Mouse (Mus musculus) urinary bladder, postnatal 36 days (tissue): ENCODE measurements around the gene Mink1.

Source experiments
- DNase-seq, 2 experiments: peaks; one replicate each; pipeline ENCODE4 v3.0.0; 2022; ENCODE audit warnings: low spot score in 2 of 2, mixed read lengths in 1 of 2

Gene Mink1

DNA sequence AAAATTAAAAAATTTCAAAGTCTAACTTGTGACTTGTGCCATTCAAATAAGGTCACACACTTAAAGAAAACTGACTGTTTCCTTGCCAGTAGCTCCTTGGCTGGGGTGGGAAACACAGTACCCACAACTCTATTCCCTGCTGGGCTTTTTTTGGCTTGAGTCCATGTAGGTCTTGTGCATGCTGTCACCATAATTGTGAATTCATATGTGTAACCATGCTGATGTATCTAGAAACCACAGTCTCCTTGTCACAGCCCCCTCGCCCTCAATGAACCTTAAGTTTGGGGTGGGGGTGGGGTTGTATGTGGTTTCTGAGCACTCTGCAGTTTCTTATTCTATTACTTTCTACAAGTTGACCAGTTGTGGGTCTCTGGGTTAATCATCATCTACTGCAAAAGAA, 29.1 kb downstream of the Mink1 start:
- DNase-seq, result no peak

DNA sequence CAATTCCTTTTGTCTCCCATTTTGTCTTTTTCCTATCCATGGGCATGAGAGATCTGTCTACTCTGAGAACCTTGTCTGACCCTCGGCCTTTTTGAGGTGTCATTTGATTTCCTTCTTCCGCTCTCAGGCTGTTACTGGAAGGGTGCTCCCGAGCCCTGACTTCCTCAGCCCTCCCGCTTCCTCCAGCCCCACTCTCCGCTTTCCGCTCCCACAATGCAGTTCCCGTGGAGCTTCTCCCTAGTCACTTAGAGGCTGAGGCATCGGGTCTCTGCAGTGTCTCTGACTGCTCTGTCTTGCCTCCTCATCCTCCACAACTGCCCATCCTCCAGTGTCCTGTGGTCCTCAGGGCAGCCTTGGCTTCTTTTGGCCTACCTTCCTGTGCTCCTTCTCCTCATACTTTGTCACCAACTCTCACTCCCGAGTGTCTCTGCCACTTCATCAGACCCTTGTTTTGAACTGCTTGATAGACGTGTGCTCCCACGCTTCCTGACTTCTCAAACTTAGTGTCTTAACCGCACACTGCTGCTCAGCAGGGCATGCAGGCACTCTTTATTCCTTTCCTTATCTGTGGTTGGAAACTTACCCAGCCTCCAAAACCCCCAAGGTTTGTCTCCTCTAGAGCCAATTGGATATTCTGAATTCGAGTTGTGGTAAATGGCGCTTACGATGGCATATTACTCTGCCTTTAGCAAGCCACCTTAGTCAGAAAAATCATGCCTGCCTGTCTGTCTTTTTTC, 31.7 kb downstream of the Mink1 start:
- DNase-seq, result no peak

DNA sequence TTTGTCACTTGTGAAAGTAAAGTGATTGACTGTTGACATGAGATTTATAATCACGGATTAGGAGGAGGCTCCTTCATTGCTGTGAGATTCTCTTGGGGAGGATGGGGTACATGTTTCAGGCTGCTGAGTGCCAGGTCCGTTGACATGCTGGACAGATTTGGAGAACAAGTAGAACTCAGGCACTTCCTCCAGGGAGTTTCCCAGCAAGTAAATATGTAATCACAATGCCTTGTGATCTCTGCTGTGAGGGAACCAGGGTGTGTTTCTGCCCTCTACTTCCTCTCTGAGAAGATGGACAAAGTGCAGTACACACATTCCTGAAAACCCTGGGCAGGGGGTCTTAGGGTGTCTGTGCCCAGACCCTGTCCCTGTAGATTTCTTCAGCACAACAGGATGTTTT, 33.0 kb downstream of the Mink1 start:
- no peak for DNase-seq

DNA sequence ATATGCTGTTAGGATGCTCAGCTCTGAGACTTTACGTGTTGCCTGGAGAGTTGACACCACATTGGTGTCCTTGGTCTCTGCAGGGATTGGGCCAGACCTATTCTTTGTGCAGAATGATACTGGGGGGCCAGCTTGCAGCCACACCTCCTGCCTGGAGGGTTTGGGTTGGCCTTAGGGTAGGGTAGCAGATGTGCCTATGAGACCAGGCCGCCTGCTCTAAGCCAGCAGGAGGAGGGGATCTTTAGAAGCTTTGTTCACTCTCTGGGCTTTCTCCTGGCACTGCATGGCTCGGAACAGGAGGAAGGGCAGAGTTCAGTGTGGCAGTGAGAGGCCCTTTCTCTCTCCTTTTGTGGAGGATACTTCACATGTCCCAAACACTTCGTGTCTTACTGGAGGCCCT, 33.4 kb downstream of the Mink1 start:
- DNase-seq, result no peak

DNA sequence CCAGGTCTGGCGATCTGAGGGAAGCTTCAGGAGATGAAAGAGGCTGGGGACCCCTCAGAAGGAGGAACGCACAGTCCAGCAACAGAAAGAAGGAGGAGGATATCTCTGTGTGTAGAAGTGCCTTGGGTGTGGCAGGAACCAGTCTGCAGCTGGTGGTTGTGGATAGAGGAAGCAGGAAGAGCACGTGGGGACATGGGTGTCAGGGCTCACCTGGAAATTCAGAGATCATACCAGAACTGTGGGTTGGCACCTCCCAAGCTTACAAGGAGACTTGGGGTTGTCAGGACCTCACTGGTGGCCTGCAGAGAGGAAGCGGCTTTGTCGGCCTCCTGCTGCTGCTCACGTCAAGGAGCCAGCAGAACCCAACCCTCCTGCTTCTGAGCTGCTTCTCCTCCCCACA, 34.6 kb downstream of the Mink1 start:
- DNase-seq, result no peak

DNA sequence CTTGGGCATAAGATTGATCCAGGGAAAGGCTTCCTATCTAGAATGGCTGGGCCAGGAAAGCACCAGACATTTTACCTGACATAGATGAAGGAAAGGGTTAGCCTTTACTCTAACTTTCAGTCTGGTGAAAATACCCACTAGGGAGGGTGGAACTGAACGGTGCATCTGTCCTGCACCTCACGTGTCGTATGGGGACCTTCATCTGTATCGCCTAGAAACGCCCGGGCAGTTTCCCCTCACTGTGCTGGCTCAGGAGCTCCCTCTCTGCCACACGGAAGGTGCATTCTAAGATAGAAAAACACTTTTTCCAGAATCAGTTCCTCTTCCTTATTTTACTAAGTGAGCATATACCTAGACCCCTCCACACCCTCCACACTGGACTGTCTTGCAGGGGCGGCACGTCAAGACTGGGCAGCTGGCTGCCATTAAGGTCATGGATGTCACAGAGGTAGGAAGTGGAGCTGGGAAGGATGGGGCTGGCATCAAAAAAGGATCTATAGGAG, 35.8 kb downstream of the Mink1 start:
- DNase-seq, result no peak

DNA sequence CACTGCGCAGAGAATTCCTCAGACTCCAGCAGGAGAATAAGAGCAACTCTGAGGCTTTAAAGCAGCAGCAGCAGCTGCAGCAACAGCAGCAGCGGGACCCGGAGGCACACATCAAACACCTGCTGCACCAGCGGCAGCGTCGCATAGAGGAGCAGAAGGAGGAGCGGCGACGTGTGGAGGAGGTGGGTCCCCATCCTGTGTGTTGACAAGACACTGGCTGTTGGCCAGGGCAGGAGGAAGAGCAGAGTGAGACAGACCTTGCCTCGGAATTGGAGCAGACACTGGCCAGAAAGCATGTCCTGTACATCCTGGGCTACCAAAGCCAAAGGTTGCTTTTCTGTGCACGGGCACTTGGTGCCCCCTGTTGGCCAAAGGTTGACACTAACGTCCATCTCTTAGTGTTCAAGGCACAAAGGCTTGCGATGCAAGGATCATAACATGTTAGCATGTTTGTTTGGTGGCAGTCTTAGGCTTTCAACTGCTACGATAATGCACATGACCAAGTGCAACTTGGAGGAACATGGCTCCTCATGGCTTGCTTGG, 42.4 kb downstream of the Mink1 start:
- peak; percentile 75 to 77 for DNase-seq

DNA sequence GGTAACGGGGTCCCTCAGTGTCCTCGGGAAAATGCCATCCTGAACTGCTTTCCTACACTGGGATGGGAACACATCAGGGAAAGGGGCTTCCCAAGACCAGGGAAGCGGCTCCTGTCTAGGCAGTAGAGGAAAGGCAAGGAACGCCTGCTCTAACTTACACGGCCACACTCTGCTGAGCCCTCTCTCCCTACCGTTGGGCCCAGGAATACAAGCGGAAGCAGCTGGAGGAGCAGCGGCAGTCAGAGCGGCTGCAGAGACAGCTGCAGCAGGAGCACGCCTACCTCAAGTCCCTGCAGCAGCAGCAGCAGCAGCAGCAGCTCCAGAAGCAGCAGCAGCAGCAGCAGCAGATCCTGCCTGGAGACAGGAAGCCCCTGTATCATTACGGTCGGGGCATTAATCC, 44.0 kb downstream of the Mink1 start:
- DNase-seq, result no peak

DNA sequence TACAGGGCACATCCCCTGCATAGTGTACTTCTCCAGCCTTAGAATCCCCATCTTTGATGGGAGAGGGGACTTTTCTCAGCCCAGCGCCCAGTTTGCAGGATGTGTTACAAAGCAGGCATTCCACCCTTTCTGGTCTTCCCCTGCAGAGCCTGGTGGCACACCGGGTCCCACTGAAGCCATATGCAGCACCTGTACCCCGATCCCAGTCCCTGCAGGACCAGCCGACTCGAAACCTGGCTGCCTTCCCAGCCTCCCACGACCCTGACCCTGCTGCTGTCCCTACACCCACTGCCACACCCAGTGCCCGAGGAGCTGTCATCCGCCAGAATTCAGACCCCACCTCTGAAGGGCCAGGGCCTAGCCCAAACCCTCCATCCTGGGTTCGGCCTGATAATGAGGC, 44.9 kb downstream of the Mink1 start:
- DNase-seq, result no peak

DNA sequence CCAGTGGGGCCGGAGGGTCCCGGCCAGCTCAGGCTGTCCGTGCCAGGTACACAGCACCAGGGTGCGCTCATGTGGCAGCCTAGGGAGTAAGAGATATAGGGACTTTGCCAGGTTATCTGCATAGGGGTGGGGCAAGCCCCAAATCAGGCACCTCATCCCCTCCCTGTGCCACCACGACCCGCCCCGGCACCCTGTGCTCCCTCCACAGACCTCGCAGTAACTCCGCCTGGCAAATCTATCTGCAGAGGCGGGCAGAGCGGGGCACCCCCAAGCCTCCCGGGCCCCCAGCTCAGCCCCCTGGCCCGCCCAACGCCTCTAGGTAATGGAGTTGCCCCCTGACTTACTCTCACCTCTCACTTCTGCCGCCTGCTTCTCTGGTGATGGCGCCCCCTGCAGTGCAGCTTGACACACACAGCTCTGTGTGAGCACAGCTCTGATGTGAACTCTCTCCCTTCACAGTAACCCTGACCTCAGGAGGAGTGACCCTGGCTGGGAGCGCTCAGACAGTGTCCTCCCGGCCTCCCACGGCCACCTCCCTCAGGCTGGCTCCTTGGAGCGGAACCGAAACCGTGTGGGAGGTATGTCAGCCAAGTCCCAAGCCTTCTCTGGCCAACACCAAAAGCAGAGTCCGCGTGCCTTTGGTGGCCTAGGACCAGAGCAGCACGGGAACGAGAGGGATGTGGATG, 45.8 kb downstream of the Mink1 start:
- no peak for DNase-seq

DNA sequence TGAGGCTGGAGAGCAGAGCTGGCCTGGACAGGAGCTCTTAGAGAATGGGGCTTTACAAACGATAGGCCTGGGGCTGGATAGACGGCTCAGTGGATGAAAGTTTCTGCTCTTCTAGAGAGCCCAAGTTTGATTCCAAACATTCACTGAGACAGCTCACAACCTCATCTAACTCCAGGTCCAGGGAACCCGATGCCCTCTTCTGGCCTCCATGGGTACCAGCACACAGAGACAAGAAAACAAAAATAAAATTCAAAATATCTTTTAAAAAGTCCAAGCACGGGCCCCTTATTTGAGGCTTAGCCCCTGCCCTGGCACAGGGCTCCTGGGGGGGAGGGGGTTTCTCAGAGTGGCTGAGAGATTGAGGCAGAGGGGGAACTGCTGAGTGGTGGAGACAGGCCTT, 48.1 kb downstream of the Mink1 start:
- DNase-seq, result no peak

DNA sequence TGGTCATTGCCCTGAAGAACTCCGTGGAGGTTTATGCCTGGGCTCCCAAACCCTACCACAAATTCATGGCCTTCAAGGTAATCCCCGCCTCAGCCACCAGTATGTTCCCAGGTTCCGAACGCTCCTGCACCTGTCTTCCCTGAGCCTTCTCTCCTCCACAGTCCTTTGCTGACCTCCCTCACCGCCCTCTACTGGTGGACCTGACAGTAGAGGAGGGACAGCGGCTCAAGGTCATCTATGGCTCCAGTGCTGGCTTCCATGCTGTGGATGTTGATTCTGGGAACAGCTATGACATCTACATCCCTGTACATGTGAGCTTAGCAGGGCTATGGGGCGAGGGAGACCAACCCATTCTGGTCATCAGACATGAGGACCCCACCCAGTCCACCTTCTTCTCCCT, 49.8 kb downstream of the Mink1 start:
- no peak for DNase-seq

DNA sequence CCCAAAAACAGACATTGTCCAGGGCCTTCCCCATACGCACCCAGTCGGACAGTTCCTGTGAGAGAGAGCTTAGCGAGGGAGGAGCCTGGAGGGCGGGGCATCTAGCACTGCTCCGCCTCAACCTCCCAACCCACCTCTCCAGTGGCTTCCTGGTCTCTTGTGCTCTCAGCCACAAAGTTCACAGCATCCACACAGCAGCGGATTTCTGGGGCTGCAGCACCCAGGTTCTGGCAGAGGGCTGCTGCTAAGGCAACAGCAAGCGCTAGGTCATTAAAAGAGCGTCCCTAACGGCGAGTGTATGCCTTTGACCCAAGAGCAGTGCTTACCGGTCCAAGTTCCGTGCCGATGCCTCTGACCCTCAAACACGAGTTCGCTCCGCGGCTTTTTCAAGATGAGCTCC, 52.4 kb downstream of the Mink1 start:
- peak; percentile 61 to 81 for DNase-seq

DNA sequence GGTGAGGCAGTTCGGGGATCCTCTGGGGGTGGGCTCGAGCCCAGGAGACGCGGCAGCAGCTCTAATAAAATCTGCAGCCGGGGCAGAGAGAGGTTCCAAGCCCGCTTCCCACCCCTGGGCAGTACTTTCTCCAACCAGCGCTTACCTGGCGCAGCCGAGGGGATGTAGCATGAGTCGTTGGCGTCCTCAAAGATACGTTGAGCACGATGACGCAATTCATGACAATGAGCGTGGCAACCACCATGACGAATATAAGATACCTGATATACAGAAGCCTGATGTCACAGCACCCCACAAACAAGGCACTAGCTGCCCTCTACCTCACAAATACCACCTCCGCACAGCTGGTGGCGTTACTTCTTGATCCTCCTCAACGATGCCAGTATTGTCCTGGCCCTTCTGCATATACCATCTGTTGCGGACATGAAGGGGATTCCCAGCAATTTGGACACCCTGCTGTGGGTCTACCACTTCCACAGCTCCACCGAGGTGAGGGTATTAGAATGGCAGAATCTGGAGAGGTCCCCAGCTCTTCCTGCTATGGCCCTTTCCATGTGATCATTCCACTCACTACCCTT, 52.9 kb downstream of the Mink1 start, which contains the start of gene 4930544D05Rik:
TSS of gene 4930544D05Rik (plus strand) at position 333 of the 578 bp plus-strand sequence.
- no peak for DNase-seq

DNA sequence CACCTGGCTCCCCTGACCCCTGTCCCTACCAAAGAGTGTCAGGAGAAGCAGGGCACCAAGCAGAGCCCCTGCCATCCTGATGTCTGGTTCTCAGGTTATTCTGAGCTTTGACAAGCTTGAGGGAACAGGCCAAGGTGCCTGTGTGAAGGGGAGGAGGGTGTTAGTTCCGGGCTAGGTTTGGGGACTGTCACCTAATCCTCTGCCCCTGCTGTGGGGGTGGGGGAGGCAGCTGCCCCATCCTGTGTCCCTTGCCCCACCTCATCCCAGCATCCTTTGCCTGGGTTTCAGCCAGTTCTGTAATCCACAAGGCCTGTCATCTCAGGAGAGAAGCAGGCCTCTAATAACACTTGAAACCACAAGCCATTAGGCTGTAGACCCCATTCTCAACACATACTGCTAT, 56.4 kb downstream of the Mink1 start, which contains the start of gene Chrne:
TSS of gene Chrne (minus strand) at position 116 of the 400 bp plus-strand sequence.
- DNase-seq, result no peak

DNA sequence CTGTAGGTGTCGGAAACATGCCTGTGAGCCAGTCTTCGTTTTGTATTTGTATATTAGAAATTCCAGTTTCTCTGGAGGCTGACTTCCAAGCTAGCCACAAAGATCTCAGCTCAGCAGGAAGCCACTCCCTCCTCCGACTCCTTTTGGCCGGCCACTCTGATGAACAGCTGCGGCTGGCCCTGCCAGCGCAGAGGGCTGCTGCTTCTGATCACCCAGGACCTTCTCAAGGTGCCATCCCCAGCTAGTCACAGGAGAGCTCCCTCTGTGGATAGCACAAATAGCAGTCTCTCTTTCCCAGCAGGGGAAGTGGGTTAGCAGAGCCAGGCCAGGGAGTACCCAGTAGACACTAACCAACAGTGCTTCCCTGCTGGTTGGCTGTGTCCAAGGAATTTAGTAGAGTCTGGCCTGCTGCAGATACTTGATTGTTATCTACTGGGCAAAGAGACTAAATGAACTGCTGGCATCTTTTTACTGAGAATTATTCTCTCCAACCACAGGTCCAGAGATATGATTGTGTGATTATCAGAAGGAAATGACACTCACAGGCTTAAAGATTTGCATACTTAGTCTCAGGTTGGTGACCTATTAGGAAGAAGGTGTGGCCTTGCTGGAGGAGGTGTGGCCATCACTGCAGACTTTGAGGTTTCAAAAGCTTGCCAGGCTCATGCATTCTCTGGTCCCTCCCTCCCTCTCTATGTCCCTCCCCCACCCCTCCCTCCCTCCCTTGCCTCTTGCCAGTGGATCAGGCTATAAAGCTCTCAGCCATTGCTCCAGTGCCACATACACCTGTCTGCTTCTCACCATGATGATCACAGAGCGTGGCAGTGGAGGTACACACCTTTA, 59.5 kb downstream of the Mink1 start:
- no peak for DNase-seq

DNA sequence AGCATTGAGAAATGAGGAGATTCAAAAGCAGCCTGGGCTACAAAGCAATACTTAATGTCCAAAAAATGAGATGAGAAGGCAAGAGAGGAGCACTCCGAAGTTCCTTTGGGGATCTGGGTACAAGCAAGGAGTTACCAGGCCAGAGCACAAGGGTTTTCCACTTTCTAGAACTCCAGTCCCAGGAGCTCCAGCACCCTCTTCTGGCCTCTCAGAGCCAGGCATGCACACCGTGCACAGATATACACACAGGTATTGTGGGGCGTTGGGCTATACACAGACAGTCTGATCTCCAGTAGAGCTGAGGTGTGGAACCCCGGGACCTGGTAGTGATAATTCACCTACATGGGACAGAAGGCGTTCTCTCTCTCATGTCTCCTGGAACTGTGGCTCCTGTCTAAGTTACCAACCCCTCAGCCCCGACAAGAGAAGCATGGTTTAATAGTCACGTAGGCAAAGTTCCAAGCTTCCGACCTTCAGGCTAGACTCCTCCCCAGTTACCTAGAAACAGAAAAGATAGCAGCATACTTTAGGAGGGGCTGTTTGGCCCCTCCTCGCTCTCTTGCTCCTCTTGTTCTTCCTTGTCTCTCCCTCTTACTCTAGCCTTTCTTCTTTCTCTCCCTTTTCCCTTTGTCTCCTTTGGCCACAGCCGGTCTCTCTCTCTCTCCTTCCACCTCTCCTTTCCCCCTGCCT, 60.5 kb downstream of the Mink1 start:
- no peak for DNase-seq

DNA sequence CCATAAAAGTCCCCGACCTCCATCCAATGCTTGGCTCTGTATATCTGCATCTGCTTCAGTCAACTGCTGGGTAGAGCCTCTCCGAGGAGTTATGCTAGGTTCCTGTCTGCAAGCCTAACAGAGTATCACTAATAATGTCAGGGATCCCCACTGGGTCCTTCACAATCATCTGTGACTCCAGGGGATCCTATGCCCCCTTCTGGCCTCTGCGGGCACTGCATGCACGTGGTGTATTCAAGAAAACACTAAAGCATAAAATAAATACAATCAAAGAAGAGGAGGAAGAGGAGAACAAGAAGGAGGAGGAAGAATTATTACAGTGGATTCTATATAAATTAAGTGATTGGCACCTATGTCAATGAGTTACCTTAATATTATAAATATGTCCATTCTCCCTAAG, 62.8 kb downstream of the Mink1 start:
- no peak for DNase-seq

DNA sequence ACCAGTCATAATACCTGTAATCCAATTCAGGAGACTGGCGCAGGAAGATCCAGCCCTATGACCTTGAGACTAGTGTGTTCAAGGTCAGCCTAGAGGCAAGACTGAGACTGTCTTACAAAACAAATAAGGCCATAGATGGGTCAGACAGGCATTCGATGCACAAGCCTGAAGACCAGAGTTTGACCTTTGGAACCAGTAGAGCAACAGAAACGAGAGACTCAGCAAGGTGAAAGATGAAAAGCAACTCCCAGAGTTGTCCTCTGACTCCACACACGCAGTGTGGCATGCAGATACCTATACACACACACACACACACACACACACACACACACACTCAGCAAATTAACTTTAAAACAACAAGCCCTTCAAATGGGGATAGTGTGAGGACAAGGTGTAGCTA, 64.2 kb downstream of the Mink1 start:
- DNase-seq, result no peak

DNA sequence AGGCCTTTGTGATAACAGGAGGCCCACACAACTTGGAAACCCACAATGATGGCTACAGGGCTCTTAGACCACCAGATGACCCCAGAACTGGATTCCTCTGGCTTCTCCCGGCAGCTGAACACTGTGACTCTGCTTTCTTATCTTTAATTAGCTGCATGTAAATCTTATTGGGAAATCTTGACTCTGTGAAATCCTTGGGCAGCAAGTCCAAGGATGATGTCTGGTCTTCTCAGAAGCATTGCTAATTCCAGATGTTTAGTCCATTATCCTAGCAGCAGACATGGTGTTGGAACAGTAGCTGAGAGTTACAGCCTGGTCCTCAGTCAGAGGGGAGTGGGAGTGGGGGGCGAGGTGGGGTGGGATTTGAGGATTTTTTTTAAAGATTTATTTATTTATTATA, 65.8 kb downstream of the Mink1 start:
- DNase-seq, result no peak

DNA sequence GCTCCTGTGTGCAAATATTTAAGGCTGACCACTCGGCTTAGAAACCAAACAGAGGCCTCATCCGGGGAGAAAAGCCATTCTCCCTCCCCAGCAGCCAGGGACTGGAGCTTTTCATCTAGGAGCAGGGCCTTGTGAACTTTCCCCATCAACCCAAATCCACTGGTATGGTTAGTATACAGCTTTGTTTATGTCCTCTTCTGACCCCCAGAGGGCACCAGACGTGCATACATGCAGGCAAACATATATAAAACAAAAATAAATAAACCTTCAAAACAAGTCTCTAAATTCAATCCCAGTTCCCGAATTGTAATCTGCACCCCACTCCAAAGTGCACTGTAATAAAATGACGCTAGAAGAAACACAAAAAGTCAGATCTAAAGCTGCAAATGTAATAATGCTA, 66.9 kb downstream of the Mink1 start:
- DNase-seq, result no peak
